ENCODE assay signal across 8 mouse cellular contexts in genomic region chr13:73748663-73749440, GRCm38 (mm10). TPM values are rescaled to one million over a fixed set of nuclear protein-coding genes. Genes with fewer than 3 reads are reported as not detected.
DNase-seq lines count a peak whose midpoint lies in the region; ATAC-seq and TF ChIP-seq lines count a peak whose summit lies in the region.

No protein-coding gene starts in this region.

- no peaks in the 10 kb centered on the region for H3K36me3 ChIP-seq in hindbrain, embryonic 10.5 days
- H3K36me3 ChIP-seq in hindbrain, embryonic 12.5 days: no peaks in the 10 kb centered on the region
- no peaks in the 10 kb centered on the region for H3K36me3 ChIP-seq in CH12.LX (replicated peaks in 1 of 2; ENCODE audit: control insufficient read depth in 1 of 2, insufficient read depth in 1 of 2, low read length in 1 of 2)
- no peaks in the 10 kb centered on the region for H3K36me3 ChIP-seq in midbrain, postnatal 0 days (ENCODE audit: insufficient read depth, low read length)

- H3K27me3 ChIP-seq in hindbrain, embryonic 10.5 days (ENCODE audit: insufficient read depth, poor library complexity, severe bottlenecking): peaks cover 24% of the 10 kb centered on the region
- H3K27me3 ChIP-seq in hindbrain, embryonic 12.5 days: peaks cover 3% of the 10 kb centered on the region; the same call in 1 of the 2 replicates
- peaks cover 2% of the 10 kb centered on the region for H3K27me3 ChIP-seq in CH12.LX (replicated peaks)
- no peaks in the 10 kb centered on the region for H3K27me3 ChIP-seq in midbrain, postnatal 0 days (ENCODE audit: insufficient read depth, low read length)

- no peak overlapping the region for H3K9ac ChIP-seq in hindbrain, embryonic 12.5 days
- H3K9ac ChIP-seq in CH12.LX (ENCODE audit: insufficient read depth, low read depth): no peak overlapping the region
- H3K9ac ChIP-seq in midbrain, postnatal 0 days (replicated peaks; ENCODE audit: low read length, poor library complexity, severe bottlenecking): no peak overlapping the region

- dilution Hi-C loops in CH12.LX (cut with MboI; ENCODE audit: extremely low pct_ligation_motif_present, extremely low pct_unique_long_range_greater_than_20kb, low sequenced_read_pairs): no loop called here

- peaks cover 45% of the 10 kb centered on the region for H3K4me1 ChIP-seq in hindbrain, embryonic 10.5 days (replicated peaks)
- H3K4me1 ChIP-seq in hindbrain, embryonic 12.5 days: peaks cover 18% of the 10 kb centered on the region
- peaks cover 0 to 17% of the 10 kb centered on the region in 2 experiments; a peak in 2 of 4 replicates for H3K4me1 ChIP-seq in CH12.LX (ENCODE audit: control insufficient read depth in 1 of 2, insufficient read depth in 2 of 2)
- H3K4me1 ChIP-seq in midbrain, postnatal 0 days (ENCODE audit: insufficient read depth, low read length): no peaks in the 10 kb centered on the region

- 36% methylated on average over 15 of the region's 15 CpGs for WGBS in hindbrain, embryonic 10.5 days
- WGBS in hindbrain, embryonic 12.5 days: 37% methylated on average over 15 of the region's 15 CpGs
- WGBS in midbrain, postnatal 0 days: 25% methylated on average over 15 of the region's 15 CpGs

- peak overlapping the region; percentile 50; the same call in 1 of the 2 replicates for H3K27ac ChIP-seq in hindbrain, embryonic 10.5 days
- no peak overlapping the region for H3K27ac ChIP-seq in hindbrain, embryonic 12.5 days
- H3K27ac ChIP-seq in CH12.LX (ENCODE audit: insufficient read depth, low read depth): no peak overlapping the region
- H3K27ac ChIP-seq in midbrain, postnatal 0 days (ENCODE audit: low read depth, low read length): no peak overlapping the region

- no peak for DNase-seq in hindbrain, embryonic 10.5 days (ENCODE audit: low spot score)
- DNase-seq in CH12.LX (ENCODE audit: extremely low read depth): peak; percentile 6
- DNase-seq in midbrain, postnatal 0 days (ENCODE audit: low spot score): peak; percentile 19
- DNase-seq in frontal cortex, adult 2 months (ENCODE audit: extremely low spot score in 1 of 2, low spot score in 1 of 2): no peak
- no peak for DNase-seq in layer of hippocampus, adult 8-10 months (ENCODE audit: low spot score in 2 of 2)
- DNase-seq in frontal cortex, postnatal 10 days (ENCODE audit: low spot score in 2 of 2): no peak

- TF ChIP-seq EP300 in CH12.LX (IDR thresholded peaks at IDR 0.05; ENCODE audit: low read length): no peak

- TF ChIP-seq RAD21 in CH12.LX (IDR thresholded peaks at IDR 0.05; ENCODE audit: low read depth, low read length): peak; percentile 31

- no peak overlapping the region for H3K4me2 ChIP-seq in hindbrain, embryonic 12.5 days (replicated peaks)
- no peak overlapping the region for H3K4me2 ChIP-seq in CH12.LX (ENCODE audit: insufficient read depth, low read depth, poor library complexity, severe bottlenecking)
- H3K4me2 ChIP-seq in midbrain, postnatal 0 days (ENCODE audit: low read depth, low read length, poor library complexity, severe bottlenecking): no peak overlapping the region

- no peak for TF ChIP-seq POLR2A in CH12.LX (IDR thresholded peaks at IDR 0.05; ENCODE audit: low read depth, low read length)

- peak in 1 of 2 experiments; percentile 49; a peak in 2 of 4 replicates for TF ChIP-seq CTCF in CH12.LX (conservative IDR thresholded peaks at IDR 0.05 in 1 of 2, IDR thresholded peaks at IDR 0.05 in 1 of 2; ENCODE audit: low read depth in 2 of 2, low read length in 2 of 2)
- peak; percentile 60 for TF ChIP-seq CTCF in midbrain, postnatal 0 days (IDR thresholded peaks at IDR 0.05)

- no peaks in the 10 kb centered on the region for H3K9me3 ChIP-seq in hindbrain, embryonic 10.5 days
- no peaks in the 10 kb centered on the region for H3K9me3 ChIP-seq in hindbrain, embryonic 12.5 days (replicated peaks)
- H3K9me3 ChIP-seq in CH12.LX (replicated peaks; ENCODE audit: low read length): peaks cover 4% of the 10 kb centered on the region
- no peaks in the 10 kb centered on the region for H3K9me3 ChIP-seq in midbrain, postnatal 0 days (ENCODE audit: low read length)

- no peak for ATAC-seq in hindbrain, embryonic 12.5 days (ENCODE audit: low FRiP score)
- ATAC-seq in inflammation-experienced regulatory T-cells, adult 6 months: peak; percentile 74
- ATAC-seq in midbrain, postnatal 0 days (ENCODE audit: low FRiP score): no peak; the same call in 1 of the 2 replicates

- no peaks in the 10 kb centered on the region for H3K79me2 ChIP-seq in CH12.LX (replicated peaks; ENCODE audit: control insufficient read depth, extremely low read depth, insufficient read depth, poor library complexity, severe bottlenecking)

- H3K4me3 ChIP-seq in hindbrain, embryonic 10.5 days: no peak overlapping the region
- no peak overlapping the region for H3K4me3 ChIP-seq in hindbrain, embryonic 12.5 days
- no peak overlapping the region for H3K4me3 ChIP-seq in CH12.LX (replicated peaks in 1 of 3; ENCODE audit: low read depth in 2 of 3, low read length in 2 of 3, poor library complexity in 1 of 3)
- no peak overlapping the region for H3K4me3 ChIP-seq in midbrain, postnatal 0 days (ENCODE audit: low read depth, low read length)

- in situ Hi-C loops in CH12.LX (cut with MboI; ENCODE audit: low pct_ligation_motif_present, low pct_unique_long_range_greater_than_20kb, low sequenced_read_pairs): no loop called here

TF ChIP-seq in CH12.LX, 34 proteins besides CTCF, POLR2A, EP300 and RAD21:
- TF ChIP-seq SMC3 (IDR thresholded peaks at IDR 0.05; ENCODE audit: low read depth, low read length): peak; percentile 51
- TF ChIP-seq MEF2A (IDR thresholded peaks at IDR 0.05; ENCODE audit: borderline replicate concordance, low read depth, low read length): no peak
- TF ChIP-seq SIN3A (IDR thresholded peaks at IDR 0.05; ENCODE audit: low read length): no peak
- no peak for TF ChIP-seq NELFE (IDR thresholded peaks at IDR 0.05; ENCODE audit: low read depth, low read length)
- no peak for TF ChIP-seq RCOR1 (conservative IDR thresholded peaks at IDR 0.05; ENCODE audit: low read depth, low read length)

RNA-seq across cellular contexts. Expression of gene Slc12a7, which starts 16.0 kb away (rescaled TPM):
- polyA plus RNA-seq in hindbrain, embryonic 10.5 days (2016; fragmentation: Nextera tagmentation; extraction: Ambion mirVana): 43.4 and 53.4 TPM in 2 replicates
- polyA plus RNA-seq in hindbrain, embryonic 12.5 days (2016; fragmentation: Nextera tagmentation; extraction: Ambion mirVana): 35.9 and 39.3 TPM in 2 replicates
- total RNA-seq in CH12.LX (2012; rRNA removed): 2.5 and 2.6 TPM in 2 replicates
- total RNA-seq in CH12.LX (2014; rRNA removed): 0.92 and 1.0 TPM in 2 replicates
- 2.6 and 5.8 TPM in 2 replicates for polyA plus RNA-seq in CH12.LX (2012; ENCODE audit: insufficient read length, low read depth)
- 10 to 100 TPM; 17.3 to 41.0 (median 40.8) TPM for polyA plus RNA-seq in inflammation-experienced regulatory T-cells, adult 6 months (2017; shearing (Covaris generic))
- total RNA-seq in midbrain, postnatal 0 days (2014; rRNA removed): 8.9 and 9.3 TPM in 2 replicates
- 4.1 and 4.7 TPM in 2 replicates for polyA plus RNA-seq in midbrain, postnatal 0 days (2015; fragmentation: Nextera tagmentation; extraction: Ambion mirVana)
- 6.4 and 6.7 TPM in 2 replicates for polyA plus RNA-seq in frontal cortex, adult 2 months (2012; rRNA removed)
- 1 to 10 TPM; 4.3 to 7.4 (median 6.5) TPM for total RNA-seq in layer of hippocampus, adult 8-10 months (2022)

RNA-seq across cellular contexts. Expression of gene Slc6a19, which starts 44.2 kb away (rescaled TPM):
- 0.34 TPM in 1 of 2 replicates, not detected in the other for polyA plus RNA-seq in hindbrain, embryonic 10.5 days (2016; fragmentation: Nextera tagmentation; extraction: Ambion mirVana)
- polyA plus RNA-seq in hindbrain, embryonic 12.5 days (2016; fragmentation: Nextera tagmentation; extraction: Ambion mirVana): 0.17 and 0.26 TPM in 2 replicates
- total RNA-seq in CH12.LX (2012; rRNA removed) (0.13 TPM in 1 of 2 replicates, not detected in the other), CH12.LX (2014; rRNA removed) (not detected in 2 replicates)
- polyA plus RNA-seq in CH12.LX (2012; ENCODE audit: insufficient read length, low read depth): 0.13 TPM in 1 of 2 replicates, not detected in the other
- not detected for polyA plus RNA-seq in inflammation-experienced regulatory T-cells, adult 6 months (2017; shearing (Covaris generic))
- 0.33 and 0.49 TPM in 2 replicates for total RNA-seq in midbrain, postnatal 0 days (2014; rRNA removed)
- polyA plus RNA-seq in midbrain, postnatal 0 days (2015; fragmentation: Nextera tagmentation; extraction: Ambion mirVana): 0.53 and 0.79 TPM in 2 replicates
- polyA plus RNA-seq in frontal cortex, adult 2 months (2012; rRNA removed): 0.18 and 0.32 TPM in 2 replicates
- total RNA-seq in layer of hippocampus, adult 8-10 months (2022): under 1 TPM; 0.14 to 0.45 (median 0.32) TPM

Comparison
In these comparisons a context has a peak if more than half of its experiments do, and no peak if none do; other contexts are left out.
1. DNase-seq: peak in CH12.LX (single experiment) and midbrain, postnatal 0 days (single experiment); none in hindbrain, embryonic 10.5 days (single experiment), frontal cortex, adult 2 months (0 of 2), layer of hippocampus, adult 8-10 months (0 of 2) and frontal cortex, postnatal 10 days (0 of 2).